Mouse (Mus musculus) lung, embryonic 16.5 days (tissue): ENCODE results near the gene Hist1h4k. TPM values are rescaled to one million over a fixed set of nuclear protein-coding genes. Genes with fewer than 3 reads are reported as not detected.
A peak's percentile ranks its signal among the peaks of the same experiment; 100 is the strongest.
"Not testable (repeated sequence)": the region's sequence is repeated elsewhere in the genome, so short reads cannot be mapped to it uniquely, and the experiment has no call there.

Source experiments
- ATAC-seq: fragments of 200-750 bp; cut with Nextera tagmentation; 2 replicates; pipeline ENCODE4 v1.8.0; 2017; ENCODE audit warnings: low read depth, mild to moderate bottlenecking, moderate library complexity
- H3K27ac ChIP-seq: fragments of 300-500 bp; sonication (generic); 2 replicates; pipeline ENCODE4 v1.5.1; 2014; ENCODE audit warnings: mild to moderate bottlenecking, control low read depth, low read length
- H3K27me3 ChIP-seq: fragments of 300-500 bp; sonication (generic); 2 replicates; pipeline ENCODE4 v1.6.1; 2014; ENCODE audit warnings: low read depth, low read length, mixed read lengths; ENCODE audit not compliant: control insufficient read depth, insufficient read depth
- H3K36me3 ChIP-seq: fragments of 300-500 bp; sonication (generic); 2 replicates; pipeline ENCODE4 v1.6.1; 2014; ENCODE audit warnings: low read length; ENCODE audit not compliant: control insufficient read depth, insufficient read depth
- H3K4me1 ChIP-seq: fragments of 300-500 bp; sonication (generic); replicated peaks from 2 replicates; pipeline ENCODE4 v1.6.1; 2014; ENCODE audit warnings: low read length, mixed read lengths; ENCODE audit not compliant: control insufficient read depth, insufficient read depth
- H3K4me2 ChIP-seq: fragments of 300-500 bp; sonication (generic); 2 replicates; pipeline ENCODE4 v1.6.1; 2014; ENCODE audit warnings: low read depth, low read length, control low read depth
- H3K4me3 ChIP-seq: fragments of 300-500 bp; sonication (generic); 2 replicates; pipeline ENCODE4 v1.5.1; 2014; ENCODE audit warnings: mild to moderate bottlenecking, low read length, control low read depth
- H3K9ac ChIP-seq: fragments of 300-500 bp; sonication (generic); 2 replicates; pipeline ENCODE4 v1.6.1; 2014; ENCODE audit warnings: low read length, control low read depth
- H3K9me3 ChIP-seq: fragments of 300-500 bp; sonication (generic); 2 replicates; pipeline ENCODE4 v1.6.1; 2016; ENCODE audit warnings: low read length; ENCODE audit not compliant: control insufficient read depth
- WGBS: fragments of 180-500 bp; shearing (Covaris S2); extraction: QIAGEN DNeasy Blood & Tissue Kit; methylation state at CpG from one replicate; pipeline ENCODE4 v1.1.7; 2014; 5-methylcytosine and 5-hydroxymethylcytosine counted together
- polyA plus RNA-seq: library from polyadenylated mRNA; unstranded; fragments of >200 nt; fragmentation: Nextera tagmentation; extraction: Ambion mirVana; gene quantifications from 2 replicates; pipeline ENCODE4 v1.2.1, GENCODE M21; 2015

Gene Hist1h4k
- polyA plus RNA-seq, 1 experiment from 2014 or later = 2.0 TPM

- peak within 1 kb of the TSS; percentile 93 for H3K27ac ChIP-seq
- peak within 1 kb of the TSS; percentile 68 for H3K9ac ChIP-seq
- H3K27me3 ChIP-seq, H3K36me3 ChIP-seq, H3K4me1 ChIP-seq, H3K9me3 ChIP-seq: not testable (repeated sequence)
- H3K4me2 ChIP-seq = peak within 1 kb of the TSS; percentile 70
- WGBS = under 1% methylated on average over 40 of the region's 56 CpGs
- peak; percentile 93 for ATAC-seq
- peak within 1 kb of the TSS; percentile 50 for H3K4me3 ChIP-seq
These were observed 15.2 kb downstream of the Hist1h4k start, which contains the start of gene Hist1h4j for GRCm38 (mm10) chr13:21734906-21735767. Gene Hist1h4j, plus strand, starts transcription at chr13:21735064.

- under 1% methylated on average over 21 of the region's 21 CpGs for WGBS
- Histone ChIP-seq H3K4me3 (peak overlapping the region; percentile 50), H3K27ac (peak overlapping the region; percentile 93), H3K4me1 (peaks cover 3% of the 10 kb centered on the region; the same call in 1 of the 2 replicates), H3K4me2 (peak overlapping the region; percentile 70), H3K27me3 (no peaks in the 10 kb centered on the region), H3K36me3 (no peaks in the 10 kb centered on the region), H3K9me3 (no peaks in the 10 kb centered on the region), H3K9ac (peak overlapping the region; percentile 68)
- ATAC-seq = peak; percentile 84
These were observed 16.0 kb downstream of the Hist1h4k start for GRCm38 (mm10) chr13:21734010-21734905.

- Histone ChIP-seq H3K27ac (peak overlapping the region; percentile 93), H3K4me2 (no peak overlapping the region), H3K9me3 (no peaks in the 10 kb centered on the region), H3K4me1 (peaks cover 3% of the 10 kb centered on the region; the same call in 1 of the 2 replicates), H3K9ac (no peak overlapping the region), H3K27me3 (no peaks in the 10 kb centered on the region), H3K36me3 (no peaks in the 10 kb centered on the region), H3K4me3 (no peak overlapping the region)
- 70% methylated on average over 5 of the region's 5 CpGs for WGBS
- no peak for ATAC-seq
These were observed 16.8 kb downstream of the Hist1h4k start for GRCm38 (mm10) chr13:21733466-21733865.

GRCm38 (mm10) chr13:21729544-21729943 is 20.8 kb downstream of the Hist1h4k start:
- no peak for ATAC-seq
- Histone ChIP-seq H3K9ac (no peak overlapping the region), H3K36me3 (no peaks in the 10 kb centered on the region), H3K4me2 (no peak overlapping the region), H3K9me3 (no peaks in the 10 kb centered on the region), H3K4me1 (peaks cover 3% of the 10 kb centered on the region; the same call in 1 of the 2 replicates), H3K27me3 (no peaks in the 10 kb centered on the region), H3K4me3 (no peak overlapping the region), H3K27ac (no peak overlapping the region)
- WGBS = 38% methylated on average over 1 of the region's 1 CpGs

- Histone ChIP-seq H3K4me3 (no peak overlapping the region), H3K27ac (no peak overlapping the region), H3K27me3 (no peaks in the 10 kb centered on the region), H3K9ac (no peak overlapping the region), H3K36me3 (no peaks in the 10 kb centered on the region), H3K9me3 (no peaks in the 10 kb centered on the region), H3K4me1 (peaks cover under 1% of the 10 kb centered on the region; the same call in 1 of the 2 replicates), H3K4me2 (no peak overlapping the region)
- no peak for ATAC-seq
- WGBS = 44% methylated on average over 11 of the region's 11 CpGs
These were observed 22.2 kb downstream of the Hist1h4k start for GRCm38 (mm10) chr13:21727948-21728572.

GRCm38 (mm10) chr13:21722993-21723836 is 27.1 kb downstream of the Hist1h4k start:
- H3K9ac ChIP-seq = 0 out of 2 replicates have a peak overlapping the region, but pooled peaks have one; percentile 28
- peak overlapping the region; percentile 57 for H3K4me2 ChIP-seq
- H3K27me3 ChIP-seq = no peaks in the 10 kb centered on the region

GRCm38 (mm10) chr13:21722373-21722925 is 27.9 kb downstream of the Hist1h4k start:
- H3K27me3 ChIP-seq = no peaks in the 10 kb centered on the region
- peak; percentile 8 for ATAC-seq
- H3K9me3 ChIP-seq = no peaks in the 10 kb centered on the region
- peak overlapping the region; percentile 57 for H3K4me2 ChIP-seq
- H3K4me3 ChIP-seq = peak overlapping the region; percentile 36
- WGBS = 3% methylated on average over 11 of the region's 11 CpGs
- H3K4me1 ChIP-seq = peaks cover 24% of the 10 kb centered on the region
- no peaks in the 10 kb centered on the region for H3K36me3 ChIP-seq
- H3K27ac ChIP-seq = peak overlapping the region; percentile 93
- H3K9ac ChIP-seq = peak overlapping the region; percentile 61

More at GRCm38 (mm10) chr13:21722993-21723836, 27.1 kb downstream of the Hist1h4k start:
- 36% methylated on average over 5 of the region's 5 CpGs for WGBS
- no peaks in the 10 kb centered on the region for H3K36me3 ChIP-seq
- H3K4me3 ChIP-seq = peak overlapping the region; percentile 36; the same call in 1 of the 2 replicates
- no peak for ATAC-seq
- no peaks in the 10 kb centered on the region for H3K9me3 ChIP-seq
- H3K4me1 ChIP-seq = peaks cover 22% of the 10 kb centered on the region
- peak overlapping the region; percentile 93 for H3K27ac ChIP-seq
